Mouse (Mus musculus): ENCODE results near the gene Cpe.

Gene Cpe

DNA sequence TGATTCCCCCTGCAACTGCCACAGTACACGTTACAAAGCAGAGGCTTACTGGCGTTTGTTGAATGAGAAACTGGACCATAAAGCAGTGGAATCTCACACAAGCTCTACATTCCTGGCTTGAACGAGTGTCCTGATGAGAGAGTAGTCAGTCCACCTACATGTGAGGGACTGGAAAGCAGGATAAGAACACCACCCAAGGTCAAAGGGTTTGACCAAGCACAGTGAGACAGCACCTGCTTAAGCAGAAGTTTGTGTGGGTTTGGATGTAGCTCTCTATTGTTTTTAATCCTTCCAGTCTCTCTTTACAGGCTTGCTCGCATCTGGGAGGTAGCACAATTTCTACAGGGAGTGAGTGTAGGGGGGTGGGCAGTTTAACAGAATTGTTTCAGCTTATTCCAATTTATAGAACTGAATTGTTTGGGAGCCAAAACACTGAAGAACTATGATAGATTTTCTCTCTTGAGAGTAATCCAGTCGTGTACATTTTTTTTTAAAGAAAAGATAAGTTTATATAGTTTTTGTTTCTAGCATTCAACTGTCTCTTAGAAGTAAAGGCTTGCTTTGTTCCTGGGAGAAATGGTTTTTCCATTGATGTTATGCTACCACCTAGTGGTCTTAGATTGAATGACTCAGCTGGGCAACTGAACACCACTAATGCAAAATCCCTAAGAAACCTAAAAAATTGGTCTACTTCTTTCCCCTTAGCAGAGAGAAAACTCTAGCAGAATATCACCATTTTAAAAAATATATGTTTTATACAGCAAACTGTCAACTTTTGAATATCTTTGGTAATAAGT, 144.6 kb downstream of the Cpe start:
- peak; percentile 14 to 55 for DNase-seq (ENCODE audit: low spot score in 2 of 2)

DNA sequence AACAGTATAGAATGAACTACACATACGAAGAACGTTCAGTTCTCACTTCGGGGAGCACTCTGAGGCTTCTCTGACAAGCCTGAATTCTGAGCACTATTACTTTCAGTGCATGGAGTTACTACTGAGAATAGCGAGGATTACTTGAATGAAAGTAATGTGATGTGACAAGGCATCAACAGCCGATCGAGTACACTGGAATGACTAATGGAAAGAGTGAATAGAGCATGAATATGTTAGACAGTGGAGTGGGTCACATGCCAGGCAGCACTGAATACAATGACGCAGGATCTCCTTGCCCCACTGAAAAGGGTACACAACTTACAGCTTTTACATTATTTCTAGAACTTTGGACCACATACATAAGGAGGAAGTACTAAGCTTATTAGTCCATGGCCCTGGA, 149.4 kb downstream of the Cpe start:
- DNase-seq (ENCODE audit: low spot score in 2 of 2): no peak
